Mouse (Mus musculus) heart, adult 11 months (tissue): ENCODE results near the gene Mybl2.

Experiments used
- DNase-seq: peaks from one replicate; pipeline ENCODE4 v3.0.0; 2022

Gene Mybl2

DNA sequence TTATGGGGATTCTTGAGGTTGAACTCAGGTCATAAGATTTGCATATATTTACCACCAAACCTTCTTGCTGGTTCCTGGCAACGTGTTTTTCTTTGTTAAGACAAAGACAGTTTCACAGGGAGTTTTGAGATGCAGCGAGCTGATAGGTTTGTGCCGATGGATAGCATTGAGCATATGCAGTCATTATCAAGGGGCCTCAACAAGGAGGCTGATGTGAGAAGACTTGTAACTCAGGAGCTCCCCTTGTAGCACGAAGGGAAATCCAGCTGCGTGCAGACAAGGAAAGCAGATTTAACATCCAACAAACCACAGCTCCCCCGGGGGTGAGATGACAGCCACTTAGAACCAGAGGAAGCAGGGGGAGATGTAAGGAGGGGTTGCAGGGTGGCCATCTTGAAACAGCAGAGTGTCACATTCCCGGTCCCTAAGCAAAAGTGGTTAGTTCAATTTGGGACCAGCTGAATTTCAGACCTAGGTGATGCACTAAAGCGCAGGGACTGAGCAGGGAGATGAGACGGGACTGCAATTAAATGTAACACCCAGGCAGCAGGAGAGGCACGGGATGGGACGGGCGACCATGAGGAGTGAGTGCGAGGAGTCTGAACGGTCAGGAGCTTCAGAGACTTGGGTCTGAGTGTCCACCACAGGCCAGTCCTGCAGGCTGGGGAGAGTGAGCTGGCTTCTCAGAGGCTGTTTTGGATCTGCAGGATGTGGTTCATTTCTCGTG, 66.3 kb downstream of the Mybl2 start:
- peak; percentile 87 for DNase-seq

DNA sequence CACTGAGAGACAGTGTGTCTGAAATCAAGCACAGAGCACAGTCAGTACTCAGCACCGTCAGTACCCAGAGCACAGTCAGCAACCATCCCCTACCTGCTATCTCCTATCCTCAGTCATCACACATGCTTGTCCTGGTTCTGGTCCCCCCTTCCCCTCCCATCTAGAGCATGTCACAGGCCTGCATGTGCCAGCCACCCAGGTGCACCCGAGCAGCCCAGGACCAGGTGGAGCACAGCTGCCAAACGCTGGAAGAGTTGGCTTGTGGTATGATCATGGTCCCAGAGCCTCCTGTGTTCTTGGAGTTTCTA, 66.8 kb downstream of the Mybl2 start:
- no peak for DNase-seq

DNA sequence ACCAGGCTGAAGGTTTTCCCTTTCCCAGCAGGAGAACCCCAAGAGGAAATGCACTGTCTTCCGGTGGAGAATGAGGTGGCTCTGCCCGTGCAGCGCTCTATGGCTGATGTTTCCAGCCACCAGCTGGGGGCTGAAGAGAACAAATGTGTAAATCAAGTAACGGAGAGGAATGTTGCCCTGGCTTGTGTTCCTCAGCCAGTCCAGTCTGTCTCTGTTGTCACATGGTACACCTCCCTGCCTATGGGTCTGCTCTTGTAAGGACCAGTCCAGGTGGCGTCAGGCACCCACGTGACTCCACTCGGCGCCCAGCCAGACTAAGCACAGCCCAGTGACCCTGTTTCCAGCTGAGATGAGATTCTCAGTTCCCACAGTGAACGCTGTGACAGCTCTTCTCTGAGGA, 67.8 kb downstream of the Mybl2 start:
- peak; percentile 96 for DNase-seq

DNA sequence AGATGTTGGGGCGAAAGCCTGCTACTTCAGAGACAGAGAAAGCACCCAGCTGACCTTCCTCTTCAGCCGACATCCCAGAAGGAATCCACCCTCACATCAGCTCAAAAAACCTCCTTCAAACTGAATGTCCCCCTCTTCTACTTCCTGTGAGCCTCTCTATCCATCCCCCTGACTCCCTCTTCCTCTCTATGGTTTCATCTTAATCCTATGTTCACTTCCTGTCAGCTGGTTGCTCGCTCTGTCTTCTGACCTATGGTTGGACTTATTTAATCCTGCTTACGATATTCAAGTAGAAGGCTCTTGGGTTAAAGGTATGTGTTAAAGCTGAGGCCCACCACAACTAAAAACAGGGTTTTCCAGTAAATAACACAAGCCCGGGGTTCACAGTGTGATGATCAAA, 69.0 kb downstream of the Mybl2 start:
- DNase-seq: no peak

DNA sequence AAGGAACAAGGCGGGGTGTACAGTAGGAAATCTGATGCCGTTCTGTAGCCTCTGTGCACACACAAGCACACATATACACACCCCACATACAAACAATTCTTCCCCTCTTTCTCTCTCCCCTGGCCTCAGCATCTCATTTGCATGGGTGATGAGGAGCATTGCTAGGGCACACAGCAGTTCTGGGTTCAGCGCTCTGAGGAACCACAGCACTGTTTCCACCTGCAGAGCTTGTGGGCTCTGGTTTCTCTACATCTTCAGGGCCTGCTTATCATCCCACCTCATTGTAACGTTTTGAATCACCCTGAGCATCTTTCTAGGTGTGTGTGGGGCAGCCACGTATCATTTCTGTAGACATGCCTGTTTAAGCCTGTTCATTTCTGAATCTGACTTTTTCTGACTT, 76.3 kb downstream of the Mybl2 start:
- DNase-seq: no peak

DNA sequence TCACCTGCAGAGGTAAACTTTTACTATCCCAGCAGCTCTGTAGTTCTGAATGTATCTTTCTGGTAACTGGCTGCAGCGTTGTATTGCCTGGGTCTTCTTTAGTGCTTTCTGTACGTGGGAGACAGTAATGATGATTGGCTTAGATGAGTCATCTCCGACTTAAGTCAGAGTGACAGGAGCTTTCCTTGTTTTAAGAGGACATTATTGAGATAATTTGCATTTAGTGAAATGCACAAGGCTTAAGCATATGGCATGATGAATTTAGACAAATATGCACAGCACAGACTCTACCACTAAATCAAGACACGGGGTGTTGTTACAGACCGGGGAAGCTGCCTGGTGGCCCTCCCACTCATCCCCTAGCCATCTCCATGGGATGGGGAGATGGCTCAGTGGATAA, 77.8 kb downstream of the Mybl2 start:
- no peak for DNase-seq
